Mouse (Mus musculus): Measurements from ENCODE around the gene Arl11. TPM values are rescaled to one million over a fixed set of nuclear protein-coding genes. Genes with fewer than 3 reads are reported as not detected.

Gene Arl11
- total and polyA plus RNA-seq, 2 experiments from 2014 or later, result 0.79 TPM; not detected in 1

GRCm38 (mm10) chr14:61327618-61328450, 18.3 kb downstream of the Arl11 start:
- 0 out of 2 replicates have a peak, but pooled peaks cover 1% of the 10 kb centered on the region for H3K9me3 ChIP-seq (replicated peaks; ENCODE audit: control insufficient read depth, low read length)
- TF ChIP-seq CTCF (IDR thresholded peaks at IDR 0.05; ENCODE audit: low read depth) (peak; percentile 28), EP300 (IDR thresholded peaks at IDR 0.05; ENCODE audit: low read depth) (no peak)
- H3K27me3 ChIP-seq (ENCODE audit: control insufficient read depth, insufficient read depth, low read length), result no peaks in the 10 kb centered on the region
- DNase-seq (ENCODE audit: low spot score), result peak; percentile 86
- 28% methylated on average over 19 of the region's 19 CpGs for WGBS
- peaks cover 15% of the 10 kb centered on the region; the same call in 1 of the 2 replicates for H3K4me1 ChIP-seq (ENCODE audit: control insufficient read depth, insufficient read depth)
- peak overlapping the region; percentile 48 for H3K4me2 ChIP-seq (ENCODE audit: low read depth, low read length)
- H3K36me3 ChIP-seq (replicated peaks; ENCODE audit: control insufficient read depth, insufficient read depth, low read length), result no peaks in the 10 kb centered on the region
- 0 out of 2 replicates have a peak overlapping the region, but pooled peaks have one; percentile 13 for H3K9ac ChIP-seq (replicated peaks; ENCODE audit: low read depth, low read length)
- H3K27ac ChIP-seq (ENCODE audit: low read depth), result no peak overlapping the region
- peak; percentile 80 for ATAC-seq (ENCODE audit: insufficient read depth, low read depth)
- H3K4me3 ChIP-seq (ENCODE audit: low read depth, low read length), result peak overlapping the region; percentile 4; the same call in 1 of the 2 replicates

DNA sequence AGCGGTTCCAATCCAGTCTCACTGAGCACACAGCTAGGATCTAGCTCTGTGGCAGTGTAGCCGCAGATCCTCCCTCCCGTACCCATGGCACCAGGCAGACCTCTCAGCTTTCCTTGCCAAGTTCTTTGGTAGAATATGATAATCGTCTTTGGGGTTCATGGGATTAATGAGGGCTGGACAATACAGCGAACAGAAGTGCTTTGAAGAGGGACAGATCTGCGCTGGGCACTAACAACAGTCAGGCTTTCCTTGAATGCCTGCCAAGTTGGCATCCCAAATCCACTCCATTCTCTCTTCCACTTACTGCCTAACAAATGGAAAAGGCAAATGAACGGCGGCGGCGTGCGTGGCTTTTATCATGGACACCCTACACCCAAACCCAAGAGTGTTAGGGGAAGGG, 21.0 kb downstream of the Arl11 start:
- no peaks in the 10 kb centered on the region for H3K27me3 ChIP-seq (ENCODE audit: control insufficient read depth, insufficient read depth, low read length)
- WGBS, result 46% methylated on average over 11 of the region's 11 CpGs
- peaks cover 15% of the 10 kb centered on the region; the same call in 1 of the 2 replicates for H3K4me1 ChIP-seq (ENCODE audit: control insufficient read depth, insufficient read depth)
- H3K4me3 ChIP-seq (ENCODE audit: low read depth, low read length), result no peak overlapping the region
- H3K27ac ChIP-seq (ENCODE audit: low read depth), result peak overlapping the region; percentile 90
- DNase-seq (ENCODE audit: low spot score) (no peak), ATAC-seq (ENCODE audit: insufficient read depth, low read depth) (peak; percentile 18)
- H3K9ac ChIP-seq (replicated peaks; ENCODE audit: low read depth, low read length), result no peak overlapping the region
- H3K4me2 ChIP-seq (ENCODE audit: low read depth, low read length), result peak overlapping the region; percentile 51; the same call in 1 of the 2 replicates
- TF ChIP-seq EP300 (IDR thresholded peaks at IDR 0.05; ENCODE audit: low read depth), result no peak
- H3K36me3 ChIP-seq (replicated peaks; ENCODE audit: control insufficient read depth, insufficient read depth, low read length), result no peaks in the 10 kb centered on the region
- H3K9me3 ChIP-seq (replicated peaks; ENCODE audit: control insufficient read depth, low read length), result no peaks in the 10 kb centered on the region

GRCm38 (mm10) chr14:61330996-61331561, 21.5 kb downstream of the Arl11 start:
- no peaks in the 10 kb centered on the region for H3K36me3 ChIP-seq (replicated peaks; ENCODE audit: control insufficient read depth, insufficient read depth, low read length)
- ATAC-seq (ENCODE audit: insufficient read depth, low read depth), result peak; percentile 79
- H3K4me1 ChIP-seq (ENCODE audit: control insufficient read depth, insufficient read depth), result peaks cover 15% of the 10 kb centered on the region; the same call in 1 of the 2 replicates
- peak overlapping the region; percentile 51 for H3K4me2 ChIP-seq (ENCODE audit: low read depth, low read length)
- no peaks in the 10 kb centered on the region for H3K27me3 ChIP-seq (ENCODE audit: control insufficient read depth, insufficient read depth, low read length)
- no peak overlapping the region for H3K9ac ChIP-seq (replicated peaks; ENCODE audit: low read depth, low read length)
- no peaks in the 10 kb centered on the region for H3K9me3 ChIP-seq (replicated peaks; ENCODE audit: control insufficient read depth, low read length)
- TF ChIP-seq EP300 (IDR thresholded peaks at IDR 0.05; ENCODE audit: low read depth) (peak; percentile 23; the same call in 1 of the 2 replicates), CTCF (IDR thresholded peaks at IDR 0.05; ENCODE audit: low read depth) (peak; percentile 94)
- peak overlapping the region; percentile 90 for H3K27ac ChIP-seq (ENCODE audit: low read depth)
- peak; percentile 86 for DNase-seq (ENCODE audit: low spot score)
- WGBS, result 13% methylated on average over 13 of the region's 13 CpGs
- H3K4me3 ChIP-seq (ENCODE audit: low read depth, low read length), result no peak overlapping the region

GRCm38 (mm10) chr14:61339381-61339780, 29.8 kb downstream of the Arl11 start:
- H3K9me3 ChIP-seq (replicated peaks; ENCODE audit: control insufficient read depth, low read length), result no peaks in the 10 kb centered on the region
- no peaks in the 10 kb centered on the region for H3K27me3 ChIP-seq (ENCODE audit: control insufficient read depth, insufficient read depth, low read length)
- no peaks in the 10 kb centered on the region for H3K36me3 ChIP-seq (replicated peaks; ENCODE audit: control insufficient read depth, insufficient read depth, low read length)
- no peak for ATAC-seq (ENCODE audit: insufficient read depth, low read depth)
- H3K4me2 ChIP-seq (ENCODE audit: low read depth, low read length), result no peak overlapping the region
- DNase-seq (ENCODE audit: low spot score), result no peak
- no peak overlapping the region for H3K27ac ChIP-seq (ENCODE audit: low read depth)
- no peak overlapping the region for H3K9ac ChIP-seq (replicated peaks; ENCODE audit: low read depth, low read length)
- WGBS, result 82% methylated on average over 4 of the region's 4 CpGs
- no peak overlapping the region for H3K4me3 ChIP-seq (ENCODE audit: low read depth, low read length)
- no peaks in the 10 kb centered on the region for H3K4me1 ChIP-seq (ENCODE audit: control insufficient read depth, insufficient read depth)
- TF ChIP-seq EP300 (IDR thresholded peaks at IDR 0.05; ENCODE audit: low read depth), result no peak
- no peak for TF ChIP-seq CTCF (IDR thresholded peaks at IDR 0.05; ENCODE audit: low read depth)

- Histone ChIP-seq H3K9ac (replicated peaks; ENCODE audit: low read depth, low read length) (no peak overlapping the region), H3K4me2 (ENCODE audit: low read depth, low read length) (no peak overlapping the region), H3K4me1 (ENCODE audit: control insufficient read depth, insufficient read depth) (no peaks in the 10 kb centered on the region), H3K36me3 (replicated peaks; ENCODE audit: control insufficient read depth, insufficient read depth, low read length) (no peaks in the 10 kb centered on the region), H3K4me3 (ENCODE audit: low read depth, low read length) (no peak overlapping the region), H3K27me3 (ENCODE audit: control insufficient read depth, insufficient read depth, low read length) (no peaks in the 10 kb centered on the region), H3K27ac (ENCODE audit: low read depth) (no peak overlapping the region), H3K9me3 (replicated peaks; ENCODE audit: control insufficient read depth, low read length) (no peaks in the 10 kb centered on the region)
- TF ChIP-seq EP300 (IDR thresholded peaks at IDR 0.05; ENCODE audit: low read depth) (no peak), CTCF (IDR thresholded peaks at IDR 0.05; ENCODE audit: low read depth) (no peak)
- DNase-seq (ENCODE audit: low spot score) (no peak), ATAC-seq (ENCODE audit: insufficient read depth, low read depth) (no peak)
- 85% methylated on average over 5 of the region's 5 CpGs for WGBS
Observed at GRCm38 (mm10) chr14:61344590-61344989, 35.0 kb downstream of the Arl11 start.

All from heart, postnatal 0 days (tissue).